Mouse (Mus musculus) limb, embryonic 14.5 days (tissue): Measurements from ENCODE around the gene Rap1b. TPM values are rescaled to one million over a fixed set of nuclear protein-coding genes. Genes with fewer than 3 reads are reported as not detected.

Source experiments
- ATAC-seq: fragments of 200-750 bp; cut with Nextera tagmentation; 2 replicates; pipeline ENCODE4 v1.8.0; 2017; ENCODE audit warnings: low read depth, moderate number of reproducible peaks, moderate TSS enrichment; ENCODE audit not compliant: low FRiP score
- DNase-seq: peaks from one replicate; pipeline ENCODE4 v3.0.0-alpha.2; 2015; ENCODE audit warnings: low spot score
- H3K27ac ChIP-seq: fragments of 300-500 bp; sonication (generic); replicated peaks from 2 replicates; pipeline ENCODE4 v1.5.1; 2014; ENCODE audit warnings: low read depth, mild to moderate bottlenecking, low read length, moderate library complexity, mixed read lengths
- H3K27me3 ChIP-seq: fragments of 300-500 bp; sonication (generic); 2 replicates; pipeline ENCODE4 v1.6.1; 2014; ENCODE audit warnings: low read length, mixed read lengths; ENCODE audit not compliant: control insufficient read depth, insufficient read depth
- H3K36me3 ChIP-seq: fragments of 300-500 bp; sonication (generic); 2 replicates; pipeline ENCODE4 v1.6.1; 2014; ENCODE audit warnings: mild to moderate bottlenecking, low read length, moderate library complexity, mixed read lengths; ENCODE audit not compliant: control insufficient read depth, insufficient read depth
- H3K4me1 ChIP-seq: fragments of 300-500 bp; sonication (generic); 2 replicates; pipeline ENCODE4 v1.6.1; 2014; ENCODE audit warnings: antibody characterized with exemption, low read length, mixed read lengths; ENCODE audit not compliant: control insufficient read depth, insufficient read depth
- H3K4me2 ChIP-seq: fragments of 300-500 bp; sonication (generic); replicated peaks from 2 replicates; pipeline ENCODE4 v1.6.1; 2014; ENCODE audit warnings: low read depth, mild to moderate bottlenecking, low read length, moderate library complexity; ENCODE audit not compliant: severe bottlenecking
- H3K4me3 ChIP-seq: fragments of 300-500 bp; sonication (generic); replicated peaks from 2 replicates; pipeline ENCODE4 v1.5.1; 2014; ENCODE audit warnings: low read length
- H3K9ac ChIP-seq: fragments of 300-500 bp; sonication (generic); 2 replicates; pipeline ENCODE4 v1.6.1; 2014; ENCODE audit warnings: mild to moderate bottlenecking, low read depth, low read length, moderate library complexity; ENCODE audit not compliant: severe bottlenecking
- H3K9me3 ChIP-seq: fragments of 300-500 bp; sonication (generic); 2 replicates; pipeline ENCODE4 v1.6.1; 2016; ENCODE audit warnings: low read length; ENCODE audit not compliant: control insufficient read depth
- POLR2A ChIP-seq: fragments of 200-500 bp; IDR thresholded peaks from 2 replicates; pipeline ENCODE4 v1.8.0; 2012; ENCODE audit warnings: inconsistent platforms, mild to moderate bottlenecking, moderate library complexity, borderline replicate concordance; ENCODE audit not compliant: insufficient read depth, insufficient read length; ENCODE audit errors: extremely low read depth
- WGBS: fragments of 180-500 bp; shearing (Covaris S2); extraction: QIAGEN DNeasy Blood & Tissue Kit; methylation state at CpG from one replicate; pipeline ENCODE4 v1.1.7; 2014; 5-methylcytosine and 5-hydroxymethylcytosine counted together
- polyA plus RNA-seq, 2 experiments: library from polyadenylated mRNA; depleted of rRNA in 1 of 2; stranded (reverse) in 1 of 2; unstranded in 1 of 2; fragments of >200 nt; fragmentation: Nextera tagmentation in 1 of 2; extraction: Ambion mirVana in 1 of 2; gene quantifications; 2 replicates each; pipeline versions ENCODE4 v1.2.1 to v1.2.3; 2012 to 2014

The Rap1b gene
- polyA plus RNA-seq, 2 experiments = 94.9 to 190 TPM

- H3K4me1 ChIP-seq = peaks cover 22% of the 10 kb centered on the region
- WGBS = 36% methylated on average over 9 of the region's 9 CpGs
- ATAC-seq (no peak), DNase-seq (no peak)
- H3K9ac ChIP-seq = no peak overlapping the region
- H3K4me2 ChIP-seq = peak overlapping the region; percentile 66
- H3K36me3 ChIP-seq = no peaks in the 10 kb centered on the region
- TF ChIP-seq POLR2A = no peak
- peak overlapping the region; percentile 93; the same call in 1 of the 2 replicates for H3K27ac ChIP-seq
- peak overlapping the region; percentile 89 for H3K4me3 ChIP-seq
- H3K27me3 ChIP-seq = no peaks in the 10 kb centered on the region
- H3K9me3 ChIP-seq = no peaks in the 10 kb centered on the region
Observed at GRCm38 (mm10) chr10:117846796-117847195, 961 bp upstream of the Rap1b start.

GRCm38 (mm10) chr10:117846260-117846632 is 411 bp upstream of the Rap1b start:
- Histone ChIP-seq H3K4me1 (peaks cover 20% of the 10 kb centered on the region), H3K27me3 (no peaks in the 10 kb centered on the region), H3K36me3 (no peaks in the 10 kb centered on the region), H3K4me2 (peak overlapping the region; percentile 66), H3K9me3 (no peaks in the 10 kb centered on the region), H3K9ac (peak overlapping the region; percentile 96), H3K4me3 (peak overlapping the region; percentile 89), H3K27ac (peak overlapping the region; percentile 93)
- peak; percentile 75 for DNase-seq
- under 1% methylated on average over 21 of the region's 21 CpGs for WGBS
- peak; percentile 85 for ATAC-seq
- TF ChIP-seq POLR2A = no peak; the same call in 1 of the 2 replicates

- H3K9me3 ChIP-seq = no peaks in the 10 kb centered on the region
- DNase-seq = peak; percentile 66
- peak; percentile 51 for ATAC-seq
- peaks cover 20% of the 10 kb centered on the region for H3K4me1 ChIP-seq
- H3K27ac ChIP-seq = peak overlapping the region; percentile 93
- no peaks in the 10 kb centered on the region for H3K36me3 ChIP-seq
- peak overlapping the region; percentile 89 for H3K4me3 ChIP-seq
- no peaks in the 10 kb centered on the region for H3K27me3 ChIP-seq
- under 1% methylated on average over 44 of the region's 52 CpGs for WGBS
- peak overlapping the region; percentile 96 for H3K9ac ChIP-seq
- H3K4me2 ChIP-seq = peak overlapping the region; percentile 66
- TF ChIP-seq POLR2A = no peak
Observed at GRCm38 (mm10) chr10:117844782-117845596, 846 bp downstream of the Rap1b start.

GRCm38 (mm10) chr10:117844279-117844678 is 1.6 kb downstream of the Rap1b start:
- Histone ChIP-seq H3K27me3 (no peaks in the 10 kb centered on the region), H3K9me3 (no peaks in the 10 kb centered on the region), H3K9ac (peak overlapping the region; percentile 96; the same call in 1 of the 2 replicates), H3K4me2 (peak overlapping the region; percentile 66), H3K36me3 (no peaks in the 10 kb centered on the region), H3K4me3 (peak overlapping the region; percentile 89), H3K27ac (no peak overlapping the region), H3K4me1 (peaks cover 20% of the 10 kb centered on the region)
- ATAC-seq (no peak), DNase-seq (no peak)
- 25% methylated on average over 5 of the region's 5 CpGs for WGBS
- no peak for TF ChIP-seq POLR2A

- no peak overlapping the region for H3K9ac ChIP-seq
- WGBS = 78% methylated on average over 5 of the region's 5 CpGs
- H3K4me2 ChIP-seq = peak overlapping the region; percentile 66
- no peaks in the 10 kb centered on the region for H3K9me3 ChIP-seq
- H3K27ac ChIP-seq = no peak overlapping the region
- H3K4me3 ChIP-seq = peak overlapping the region; percentile 89
- H3K4me1 ChIP-seq = peaks cover 20% of the 10 kb centered on the region
- ATAC-seq (no peak), DNase-seq (no peak)
- TF ChIP-seq POLR2A = no peak
- H3K36me3 ChIP-seq = no peaks in the 10 kb centered on the region
- H3K27me3 ChIP-seq = no peaks in the 10 kb centered on the region
Observed at GRCm38 (mm10) chr10:117843690-117844089, 2.1 kb downstream of the Rap1b start.
